Mouse (Mus musculus): ENCODE data around the gene Ghsr.

DNA sequence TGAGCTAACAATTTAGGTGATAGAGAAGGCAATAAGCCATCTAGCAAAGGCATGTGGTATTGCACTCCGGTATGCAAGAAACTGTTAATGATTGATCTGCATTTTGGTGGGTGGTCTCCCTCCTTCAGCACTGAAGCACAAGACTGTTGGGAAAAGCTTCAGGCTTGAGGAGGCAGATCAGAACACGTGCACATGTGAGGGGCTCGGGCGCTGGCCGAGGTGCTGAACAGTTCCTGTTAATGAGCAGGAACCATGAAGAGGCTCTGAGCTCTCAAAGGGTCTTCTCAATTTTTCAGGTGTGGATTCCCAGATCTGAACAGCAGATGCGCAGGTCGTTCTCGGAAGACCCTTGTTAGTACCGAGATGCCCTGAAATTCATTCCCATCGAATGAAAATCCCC is 1.0 kb upstream of the Ghsr start:
- TF ChIP-seq CTCF (IDR thresholded peaks at IDR 0.05; ENCODE audit: borderline replicate concordance, insufficient read depth, low read depth, low read length), result no peak
- no peak for TF ChIP-seq POLR2A (IDR thresholded peaks at IDR 0.05; ENCODE audit: borderline replicate concordance, insufficient read depth, low read length)

All from cerebellum, adult 2 months (tissue).